In the genomic region with DNA sequence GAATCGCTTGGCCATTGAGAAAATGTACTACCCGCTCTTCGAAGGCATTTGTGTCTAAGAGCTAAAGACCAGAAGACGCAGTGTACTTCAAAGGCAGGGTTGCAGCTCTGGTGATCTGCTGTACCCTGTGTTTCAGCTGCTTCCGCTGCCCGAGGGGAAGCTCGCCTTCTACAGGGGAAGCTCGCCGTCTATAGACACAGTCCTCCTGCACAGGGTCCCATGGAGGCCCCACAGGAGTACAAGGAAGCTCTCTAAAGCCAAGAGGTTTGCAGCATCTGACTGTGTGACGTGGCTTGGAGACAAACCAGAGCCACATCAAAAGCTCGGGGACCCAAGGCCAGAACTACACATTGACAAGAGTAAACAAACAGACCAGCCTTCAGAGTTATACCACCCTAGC, we compare ENCODE assay signal across 8 mouse cellular contexts.
DNase-seq lines count a peak whose midpoint lies in the region; ATAC-seq and TF ChIP-seq lines count a peak whose summit lies in the region.

No protein-coding gene starts in this region.

- H3K4me3 ChIP-seq in thymus, adult 2 months (ENCODE audit: control insufficient read depth, insufficient read depth, low read length): no peak overlapping the region
- H3K4me3 ChIP-seq in intestine, embryonic 16.5 days (ENCODE audit: low read length): no peak overlapping the region
- H3K4me3 ChIP-seq in midbrain, embryonic 15.5 days: no peak overlapping the region
- H3K4me3 ChIP-seq in forebrain, postnatal 0 days (ENCODE audit: low read depth, low read length): no peak overlapping the region

- H3K4me1 ChIP-seq in thymus, adult 2 months (replicated peaks; ENCODE audit: control insufficient read depth, insufficient read depth, low read length): no peaks in the 10 kb centered on the region
- peaks cover 16% of the 10 kb centered on the region for H3K4me1 ChIP-seq in intestine, embryonic 16.5 days (ENCODE audit: control insufficient read depth, insufficient read depth, low read length)
- H3K4me1 ChIP-seq in midbrain, embryonic 15.5 days: no peaks in the 10 kb centered on the region; the same call in 1 of the 2 replicates
- H3K4me1 ChIP-seq in forebrain, postnatal 0 days (ENCODE audit: insufficient read depth): no peaks in the 10 kb centered on the region

- 17% methylated on average over 11 of the region's 11 CpGs for WGBS in thymus, adult 2 months
- 31% methylated on average over 11 of the region's 11 CpGs for WGBS in intestine, embryonic 16.5 days
- WGBS in midbrain, embryonic 15.5 days: 69% methylated on average over 11 of the region's 11 CpGs
- 75% methylated on average over 11 of the region's 11 CpGs for WGBS in forebrain, postnatal 0 days

- no peak for TF ChIP-seq POLR2A in thymus, adult 2 months (IDR thresholded peaks at IDR 0.05; ENCODE audit: control insufficient read depth, extremely low read depth, insufficient read depth, low read length, poor library complexity)

- no peaks in the 10 kb centered on the region for H3K27me3 ChIP-seq in thymus, adult 2 months (ENCODE audit: control insufficient read depth, insufficient read depth, low read length)
- no peaks in the 10 kb centered on the region for H3K27me3 ChIP-seq in intestine, embryonic 16.5 days (replicated peaks; ENCODE audit: control insufficient read depth, insufficient read depth, low read length)
- H3K27me3 ChIP-seq in midbrain, embryonic 15.5 days (replicated peaks): no peaks in the 10 kb centered on the region
- no peaks in the 10 kb centered on the region for H3K27me3 ChIP-seq in forebrain, postnatal 0 days (ENCODE audit: insufficient read depth, low read length)

- peak; percentile 1 for DNase-seq in thymus, adult 2 months
- DNase-seq in thymus, adult 18-20 months: no peak
- DNase-seq in heart, adult 11 months: peak; percentile 94
- DNase-seq in B cell, adult 2 months: no peak
- no peak for DNase-seq in forebrain, postnatal 0 days
- DNase-seq in cerebellum, postnatal 25 days: no peak

- no peak overlapping the region for H3K9ac ChIP-seq in intestine, embryonic 16.5 days (ENCODE audit: low read depth, low read length)
- H3K9ac ChIP-seq in midbrain, embryonic 15.5 days: no peak overlapping the region
- no peak overlapping the region for H3K9ac ChIP-seq in forebrain, postnatal 0 days

- no peak overlapping the region for H3K27ac ChIP-seq in thymus, adult 2 months (ENCODE audit: control insufficient read depth, insufficient read depth, low read length)
- H3K27ac ChIP-seq in intestine, embryonic 16.5 days (ENCODE audit: low read length): peak overlapping the region; percentile 46
- H3K27ac ChIP-seq in midbrain, embryonic 15.5 days: 0 out of 2 replicates have a peak overlapping the region, but pooled peaks have one; percentile 4
- H3K27ac ChIP-seq in forebrain, postnatal 0 days (ENCODE audit: low read depth, low read length): no peak overlapping the region

- ATAC-seq in intestine, embryonic 16.5 days: peak; percentile 54
- ATAC-seq in midbrain, embryonic 15.5 days (replicated peaks): no peak
- ATAC-seq in forebrain, postnatal 0 days: no peak

- no peaks in the 10 kb centered on the region for H3K9me3 ChIP-seq in intestine, embryonic 16.5 days (ENCODE audit: control insufficient read depth, low read length)
- 0 out of 2 replicates have a peak, but pooled peaks cover 2% of the 10 kb centered on the region for H3K9me3 ChIP-seq in midbrain, embryonic 15.5 days
- peaks cover 6% of the 10 kb centered on the region; the same call in 1 of the 2 replicates for H3K9me3 ChIP-seq in forebrain, postnatal 0 days (ENCODE audit: low read length)

- TF ChIP-seq CTCF in thymus, adult 2 months (IDR thresholded peaks at IDR 0.05; ENCODE audit: borderline replicate concordance, control insufficient read depth, extremely low read depth, insufficient read depth, low read length, poor library complexity): no peak
- no peak for TF ChIP-seq CTCF in forebrain, postnatal 0 days (IDR thresholded peaks at IDR 0.05; ENCODE audit: low read depth)

- peak overlapping the region; percentile 44 for H3K4me2 ChIP-seq in intestine, embryonic 16.5 days (ENCODE audit: low read depth, low read length)
- H3K4me2 ChIP-seq in midbrain, embryonic 15.5 days: no peak overlapping the region
- no peak overlapping the region for H3K4me2 ChIP-seq in forebrain, postnatal 0 days (ENCODE audit: low read depth)

- no peaks in the 10 kb centered on the region for H3K36me3 ChIP-seq in thymus, adult 2 months (ENCODE audit: control insufficient read depth, insufficient read depth, low read length)
- no peaks in the 10 kb centered on the region for H3K36me3 ChIP-seq in intestine, embryonic 16.5 days (ENCODE audit: control insufficient read depth, insufficient read depth, low read length)
- no peaks in the 10 kb centered on the region for H3K36me3 ChIP-seq in midbrain, embryonic 15.5 days (replicated peaks)
- H3K36me3 ChIP-seq in forebrain, postnatal 0 days (ENCODE audit: insufficient read depth): no peaks in the 10 kb centered on the region

Comparison
In these comparisons a context has a peak if more than half of its experiments do, and no peak if none do; other contexts are left out.
1. DNase-seq: peak in thymus, adult 2 months (single experiment) and heart, adult 11 months (single experiment); none in thymus, adult 18-20 months (0 of 2), B cell, adult 2 months (0 of 2), forebrain, postnatal 0 days (single experiment) and cerebellum, postnatal 25 days (0 of 2).
2. H3K27ac ChIP-seq: peak in intestine, embryonic 16.5 days (single experiment) and midbrain, embryonic 15.5 days (single experiment); none in thymus, adult 2 months (single experiment) and forebrain, postnatal 0 days (single experiment).